9 mouse cellular contexts compared by ENCODE assay signal in the genomic region with DNA sequence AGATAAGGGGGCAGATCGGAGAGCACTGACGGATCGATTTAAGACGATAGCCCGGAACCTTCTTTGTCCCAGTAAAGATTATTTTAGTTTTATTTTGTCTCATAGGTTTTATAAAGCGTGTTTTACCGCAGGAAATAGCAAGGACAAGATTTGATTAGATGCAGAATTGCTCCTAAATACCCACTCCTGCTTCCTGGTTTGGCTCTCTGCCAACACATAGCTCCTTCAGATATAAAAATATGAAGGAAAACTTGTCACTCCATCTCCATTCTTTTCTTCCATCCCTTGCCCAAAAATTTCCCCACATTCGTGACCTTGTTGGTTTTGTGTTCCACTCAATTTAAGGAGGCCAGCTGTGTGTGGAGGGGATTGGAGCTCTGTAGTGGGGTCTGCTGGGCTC. TPM values are rescaled to one million over a fixed set of nuclear protein-coding genes. Genes with fewer than 3 reads are reported as not detected.
DNase-seq lines count a peak whose midpoint lies in the region; ATAC-seq and TF ChIP-seq lines count a peak whose summit lies in the region.
"Had no signal": no experiment of that assay in that cellular context is flagged by ENCODE, and none has a peak within 500 bp of the region (broad histone marks: within the 10 kb centered on the region; RNA-seq: fewer than 3 reads in every experiment).

No protein-coding gene starts in this region.

- 6% methylated on average over 8 of the region's 8 CpGs for WGBS in heart, embryonic 13.5 days
- WGBS in heart, adult 2 months = 9% methylated on average over 8 of the region's 8 CpGs
- 4% methylated on average over 8 of the region's 8 CpGs for WGBS in forebrain, embryonic 15.5 days
- 9% methylated on average over 8 of the region's 8 CpGs for WGBS in liver, embryonic 16.5 days (ENCODE audit: insufficient replicate concordance)

- H3K9me3 ChIP-seq in heart, embryonic 13.5 days = no peaks in the 10 kb centered on the region
- H3K9me3 ChIP-seq in ES-E14 (ENCODE audit: control insufficient read depth, insufficient read depth, low read depth, low read length) = no peaks in the 10 kb centered on the region
- H3K9me3 ChIP-seq in forebrain, embryonic 15.5 days = no peaks in the 10 kb centered on the region
- no peaks in the 10 kb centered on the region for H3K9me3 ChIP-seq in liver, embryonic 16.5 days (replicated peaks; ENCODE audit: control insufficient read depth, low read length)

- peaks cover 25% of the 10 kb centered on the region for H3K27me3 ChIP-seq in heart, embryonic 13.5 days (replicated peaks)
- no peaks in the 10 kb centered on the region; the same call in 1 of the 2 replicates for H3K27me3 ChIP-seq in heart, adult 2 months (ENCODE audit: control insufficient read depth, insufficient read depth, low read length)
- peaks cover 3% of the 10 kb centered on the region; the same call in 1 of the 2 replicates for H3K27me3 ChIP-seq in forebrain, embryonic 15.5 days
- H3K27me3 ChIP-seq in liver, embryonic 16.5 days (ENCODE audit: control insufficient read depth, insufficient read depth, low read depth, low read length) = peaks cover 28% of the 10 kb centered on the region

- H3K36me3 ChIP-seq in heart, embryonic 13.5 days = no peaks in the 10 kb centered on the region
- H3K36me3 ChIP-seq in heart, adult 2 months (ENCODE audit: control insufficient read depth, insufficient read depth, low read length) = no peaks in the 10 kb centered on the region
- H3K36me3 ChIP-seq in ES-E14 (ENCODE audit: control insufficient read depth, insufficient read depth, low read length, poor library complexity, severe bottlenecking) = no peaks in the 10 kb centered on the region
- no peaks in the 10 kb centered on the region for H3K36me3 ChIP-seq in forebrain, embryonic 15.5 days
- no peaks in the 10 kb centered on the region for H3K36me3 ChIP-seq in liver, embryonic 16.5 days (ENCODE audit: control insufficient read depth, insufficient read depth)
- H3K36me3 ChIP-seq: G1E had no signal

- H3K79me2 ChIP-seq in heart, adult 2 months (replicated peaks; ENCODE audit: control insufficient read depth, insufficient read depth, low read length) = no peaks in the 10 kb centered on the region

- no peak for DNase-seq in heart, adult 2 months
- no peak for DNase-seq in ES-E14 (ENCODE audit: low read depth, low spot score)
- DNase-seq in adrenal gland, adult 2 months = no peak
- no peak for DNase-seq in gastrocnemius, adult 18-20 months (ENCODE audit: low spot score)
- no peak for DNase-seq in kidney, postnatal 14 days

- TF ChIP-seq EP300 in heart, adult 2 months (IDR thresholded peaks at IDR 0.05; ENCODE audit: insufficient read depth, low read depth, low read length) = no peak

- intact Hi-C loops in heart, adult 2 months (cut with DNase I) = no loop called here

- no peak overlapping the region for H3K27ac ChIP-seq in heart, embryonic 13.5 days (replicated peaks)
- no peak overlapping the region for H3K27ac ChIP-seq in heart, adult 2 months
- H3K27ac ChIP-seq in ES-E14 (ENCODE audit: insufficient read depth, low read depth, low read length, poor library complexity, severe bottlenecking) = no peak overlapping the region
- no peak overlapping the region for H3K27ac ChIP-seq in forebrain, embryonic 15.5 days (replicated peaks)
- no peak overlapping the region for H3K27ac ChIP-seq in liver, embryonic 16.5 days (ENCODE audit: low read length)

- no peak for TF ChIP-seq POLR2A in heart, adult 2 months (IDR thresholded peaks at IDR 0.05; ENCODE audit: insufficient read depth, low read depth, low read length)

- in situ Hi-C loops in ES-E14 (cut with MboI; ENCODE audit: low sequenced_read_pairs in 2 of 2, unreplicated experiment in 2 of 2) = no loop called here

- TF ChIP-seq CTCF in heart, adult 2 months (IDR thresholded peaks at IDR 0.05) = no peak

- peak overlapping the region; percentile 99 for H3K4me2 ChIP-seq in heart, embryonic 13.5 days
- H3K4me2 ChIP-seq in forebrain, embryonic 15.5 days (replicated peaks) = peak overlapping the region; percentile 98
- H3K4me2 ChIP-seq in liver, embryonic 16.5 days (ENCODE audit: low read depth, low read length) = peak overlapping the region; percentile 92

- no peak for ATAC-seq in heart, embryonic 13.5 days (ENCODE audit: extremely low read depth, insufficient number of reproducible peaks, low FRiP score, low TSS enrichment)
- no peak for ATAC-seq in forebrain, embryonic 15.5 days (replicated peaks)
- no peak for ATAC-seq in liver, embryonic 16.5 days (ENCODE audit: low read depth)

- peak overlapping the region; percentile 67 for H3K4me3 ChIP-seq in heart, embryonic 13.5 days
- H3K4me3 ChIP-seq in heart, adult 2 months = no peak overlapping the region; the same call in 1 of the 2 replicates
- peak overlapping the region; percentile 90 to 99 for H3K4me3 ChIP-seq in ES-E14 (ENCODE audit: insufficient read depth in 1 of 2, low read depth in 1 of 2, low read length in 2 of 2, poor library complexity in 1 of 2, severe bottlenecking in 1 of 2)
- H3K4me3 ChIP-seq in forebrain, embryonic 15.5 days = peak overlapping the region; percentile 73
- peak overlapping the region; percentile 67 for H3K4me3 ChIP-seq in liver, embryonic 16.5 days (ENCODE audit: low read depth, low read length)

- H3K9ac ChIP-seq in heart, embryonic 13.5 days = peak overlapping the region; percentile 75; the same call in 1 of the 2 replicates
- no peak overlapping the region for H3K9ac ChIP-seq in heart, adult 2 months (ENCODE audit: low read depth, low read length)
- H3K9ac ChIP-seq in ES-E14 (ENCODE audit: insufficient read depth, low read depth, low read length, poor library complexity, severe bottlenecking) = peak overlapping the region; percentile 75
- peak overlapping the region; percentile 83 for H3K9ac ChIP-seq in forebrain, embryonic 15.5 days (replicated peaks)
- no peak overlapping the region for H3K9ac ChIP-seq in liver, embryonic 16.5 days (ENCODE audit: low read depth, low read length)

- H3K4me1 ChIP-seq in heart, embryonic 13.5 days = peaks cover 12% of the 10 kb centered on the region
- peaks cover 2% of the 10 kb centered on the region for H3K4me1 ChIP-seq in heart, adult 2 months (ENCODE audit: control insufficient read depth, insufficient read depth, low read length)
- peaks cover 0 to 5% of the 10 kb centered on the region in 2 experiments; a peak in 1 of 4 replicates for H3K4me1 ChIP-seq in ES-E14 (ENCODE audit: control insufficient read depth in 2 of 2, insufficient read depth in 2 of 2, low read length in 2 of 2, poor library complexity in 1 of 2)
- H3K4me1 ChIP-seq in forebrain, embryonic 15.5 days = peaks cover 30% of the 10 kb centered on the region
- peaks cover 9% of the 10 kb centered on the region for H3K4me1 ChIP-seq in liver, embryonic 16.5 days (ENCODE audit: control insufficient read depth, low read depth, low read length)

TF ChIP-seq in ES-E14, 5 proteins besides CTCF, POLR2A, EP300 and RAD21:
- no peak for TF ChIP-seq MAFK (IDR thresholded peaks at IDR 0.05; ENCODE audit: insufficient read depth, low read depth, low read length)
- no peak for TF ChIP-seq HCFC1 (IDR thresholded peaks at IDR 0.05; ENCODE audit: borderline replicate concordance, insufficient read depth, low read length)
- no peak for TF ChIP-seq ZNF384 (IDR thresholded peaks at IDR 0.05; ENCODE audit: low read depth, low read length)
- TF ChIP-seq CHD2 (IDR thresholded peaks at IDR 0.05; ENCODE audit: low read depth, low read length) = no peak
- TF ChIP-seq ZC3H11A (IDR thresholded peaks at IDR 0.05; ENCODE audit: borderline replicate concordance, low read depth, low read length) = no peak
TF ChIP-seq in ES-E14: peak in this region for 0.

RNA-seq across cellular contexts. Expression of a gene that starts 1.2 kb away (rescaled TPM):
- polyA plus RNA-seq in heart, embryonic 13.5 days (2015; fragmentation: Nextera tagmentation; extraction: Ambion mirVana) = 1.5 and 1.9 TPM in 2 replicates
- total RNA-seq in heart, adult 2 months (2021) = 1 to 10 TPM; 2.2 to 3.0 TPM
- polyA plus RNA-seq in heart, adult 2 months (2012; rRNA removed) = 3.0 and 4.2 TPM in 2 replicates
- 25.6 and 44.0 TPM in 2 replicates for total RNA-seq in ES-E14 (2012; rRNA removed)
- polyA plus RNA-seq in forebrain, embryonic 15.5 days (2015; fragmentation: Nextera tagmentation; extraction: Ambion mirVana) = 41.6 and 43.6 TPM in 2 replicates
- polyA plus RNA-seq in liver, embryonic 16.5 days (2015; fragmentation: Nextera tagmentation; extraction: Ambion mirVana) = 0.29 and 0.38 TPM in 2 replicates
- 10 to 100 TPM; 19.4 to 23.7 TPM for total RNA-seq in adrenal gland, adult 2 months (2021)
- 64.0 and 73.2 TPM in 2 replicates for polyA plus RNA-seq in adrenal gland, adult 2 months (2012; rRNA removed)
- 1 to 10 TPM; 1.6 to 1.7 TPM for total RNA-seq in gastrocnemius, adult 18-20 months (2021)

Comparison
In these comparisons a context has a peak if more than half of its experiments do, and no peak if none do; other contexts are left out.
1. H3K9ac ChIP-seq: peak in heart, embryonic 13.5 days (single experiment), ES-E14 (single experiment) and forebrain, embryonic 15.5 days (single experiment); none in heart, adult 2 months (single experiment) and liver, embryonic 16.5 days (single experiment).
2. Peak in every context shown above with its lines, with median percentiles within 50 percentile points of each other: H3K4me2 ChIP-seq.